Mouse (Mus musculus) brain, adult 2 months (tissue): Measurements from ENCODE around the gene Slc9a9.

ENCODE experiments used
- DNase-seq: peaks from one replicate; pipeline ENCODE4 v3.0.0; 2011; ENCODE audit warnings: low read depth, low spot score

Gene Slc9a9

DNA sequence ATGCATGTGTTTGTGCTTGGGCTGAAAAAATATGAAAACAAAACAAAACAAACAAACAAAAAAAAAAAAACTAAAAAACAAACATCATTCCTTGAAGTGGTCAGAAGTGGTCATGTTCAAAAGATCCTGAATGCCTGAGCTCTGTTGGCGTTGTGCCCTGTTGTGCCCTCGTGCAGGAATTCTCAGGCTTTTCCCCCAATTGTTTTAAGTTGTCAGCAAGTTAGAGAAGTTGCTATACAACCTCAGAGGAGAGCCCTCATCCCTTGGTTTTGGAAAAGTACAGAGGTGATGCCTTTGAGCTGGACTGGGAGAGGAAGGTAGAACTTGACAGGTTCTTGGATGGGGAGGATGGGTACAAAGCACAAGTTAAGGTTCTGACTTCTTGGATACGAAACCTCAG is 480.9 kb downstream of the Slc9a9 start:
- no peak for DNase-seq

DNA sequence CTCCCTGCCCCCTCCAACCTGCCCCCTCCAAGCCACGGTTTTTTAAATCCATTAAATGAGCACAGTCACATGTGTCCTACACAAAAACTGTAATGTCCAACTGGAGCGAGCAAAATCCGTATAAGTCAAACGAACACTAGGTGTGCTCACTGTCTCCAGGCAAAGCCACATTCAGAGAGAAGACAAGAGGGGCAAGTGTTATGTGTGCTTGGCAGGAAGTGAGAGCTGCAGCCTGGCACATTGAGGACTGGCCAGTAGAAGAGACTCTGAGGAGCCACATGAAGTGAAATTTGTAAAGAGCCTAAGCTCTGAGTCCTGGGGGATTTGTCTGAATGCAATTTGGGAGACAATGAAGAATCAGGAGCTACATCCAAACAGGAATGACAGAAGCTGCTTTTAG is 481.3 kb downstream of the Slc9a9 start:
- DNase-seq = no peak

DNA sequence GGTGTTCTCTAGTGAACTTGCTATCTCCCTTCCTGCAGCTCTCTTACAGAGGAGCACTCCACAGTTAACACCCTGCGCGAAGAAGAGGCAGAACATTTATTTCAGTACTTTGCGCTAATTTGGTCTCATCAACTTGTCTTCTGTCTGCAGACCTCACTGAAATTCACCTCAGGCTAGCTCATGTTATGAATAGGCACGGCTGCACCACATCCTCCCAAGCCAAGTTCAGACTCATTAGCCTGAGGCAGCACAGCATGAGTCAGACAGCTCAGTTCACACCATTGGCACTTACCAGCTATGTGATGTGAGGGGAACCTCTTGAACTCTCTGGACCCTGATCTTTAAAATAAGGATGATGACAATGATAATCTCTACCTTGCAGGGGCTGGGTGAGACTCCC is 482.0 kb downstream of the Slc9a9 start:
- peak; percentile 80 for DNase-seq

DNA sequence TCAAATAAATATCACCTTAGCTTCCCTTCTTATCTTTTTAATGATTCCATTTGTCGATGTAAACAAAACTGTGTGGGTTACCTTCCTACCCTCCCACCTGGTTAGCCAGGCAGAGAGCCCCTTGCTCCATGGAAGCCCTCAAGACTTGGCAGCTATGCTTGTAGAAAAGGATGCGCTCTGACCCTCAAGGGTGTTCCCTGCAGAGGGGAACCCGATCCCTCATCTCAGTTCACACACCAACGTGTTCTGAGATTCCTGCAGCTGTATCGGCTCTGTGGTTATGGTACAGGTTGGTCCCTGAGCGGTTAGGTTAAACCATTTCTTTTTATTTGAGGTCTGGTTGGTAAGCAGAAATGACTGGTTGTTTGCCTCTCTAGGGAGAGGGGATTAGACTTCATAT is 484.3 kb downstream of the Slc9a9 start:
- no peak for DNase-seq

DNA sequence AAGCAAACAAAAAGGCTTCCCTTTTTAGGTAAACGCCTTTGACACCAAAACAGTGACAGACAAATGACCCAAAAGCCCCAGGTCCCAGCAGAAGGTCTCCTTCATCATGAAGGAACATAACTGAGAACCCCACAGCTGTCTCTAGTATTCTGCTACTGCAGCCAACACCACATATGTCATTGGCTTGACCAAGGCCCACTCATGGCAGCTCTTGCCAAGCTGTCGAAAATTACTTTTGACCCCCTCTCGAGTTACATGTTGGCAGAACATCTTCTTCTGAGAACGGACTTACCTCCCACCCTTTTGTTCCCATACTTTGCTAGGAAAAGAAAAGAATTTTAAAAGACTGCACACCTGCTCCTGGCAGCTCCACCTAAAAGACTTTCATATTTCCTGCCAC is 488.2 kb downstream of the Slc9a9 start:
- DNase-seq = no peak

DNA sequence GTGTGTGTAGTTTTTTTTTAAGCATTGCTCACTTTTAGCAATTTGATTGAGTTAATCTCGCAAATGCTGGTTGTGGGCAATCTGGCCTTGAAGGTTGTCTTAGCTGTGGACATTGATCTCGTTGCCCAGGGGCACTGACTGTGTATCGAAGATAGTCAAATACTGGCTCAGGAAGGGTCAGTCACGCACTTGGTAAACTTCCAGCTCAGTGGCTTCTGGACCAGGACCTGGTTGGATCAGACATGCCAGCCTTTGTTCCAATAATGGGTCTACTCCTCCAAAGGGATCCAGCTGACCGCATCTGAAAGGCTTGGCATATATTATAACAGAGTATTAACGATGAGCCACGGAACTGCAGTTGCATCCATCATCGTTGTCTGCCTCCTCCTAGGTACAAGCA is 489.2 kb downstream of the Slc9a9 start:
- no peak for DNase-seq

DNA sequence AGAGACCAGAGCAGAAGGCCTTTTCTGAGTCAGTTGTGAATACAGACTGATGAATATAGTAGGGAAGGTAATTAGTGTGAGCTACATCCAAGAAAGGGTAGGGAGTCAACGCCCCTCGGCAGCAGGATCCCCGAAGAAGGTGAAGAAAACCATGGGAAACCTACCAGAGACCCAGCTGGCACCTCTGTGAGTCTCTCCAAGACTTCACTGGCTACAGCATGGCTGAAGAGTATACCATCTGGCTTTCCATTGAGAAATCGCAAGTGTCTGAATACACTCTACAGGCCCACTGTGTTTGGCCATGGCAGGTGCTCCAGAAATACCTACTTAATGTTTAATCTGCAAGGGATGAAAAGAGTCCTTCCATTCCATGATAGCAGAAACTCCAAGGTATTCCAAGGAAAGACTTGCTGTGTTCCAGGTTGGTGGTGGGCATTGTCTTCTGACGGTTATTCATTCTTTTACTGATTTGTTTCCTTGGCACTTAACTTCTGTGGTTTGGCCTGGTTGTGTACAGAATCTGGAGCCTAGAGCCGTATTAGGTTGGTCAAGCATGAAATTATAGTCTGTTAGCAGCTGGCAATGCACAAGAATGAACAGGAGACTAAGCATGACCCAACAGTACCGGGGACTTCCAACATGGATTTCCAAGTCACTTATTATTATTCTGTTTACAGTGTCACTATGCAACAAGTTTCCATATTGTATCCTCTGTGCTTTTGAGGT is 491.0 kb downstream of the Slc9a9 start:
- DNase-seq = peak; percentile 38

GRCm38 (mm10) chr9:95161699-95162098 is 492.0 kb downstream of the Slc9a9 start:
- no peak for DNase-seq

GRCm38 (mm10) chr9:95166224-95166623 is 496.5 kb downstream of the Slc9a9 start:
- DNase-seq = peak; percentile 51

GRCm38 (mm10) chr9:95167806-95168205 is 498.1 kb downstream of the Slc9a9 start:
- DNase-seq = no peak

DNA sequence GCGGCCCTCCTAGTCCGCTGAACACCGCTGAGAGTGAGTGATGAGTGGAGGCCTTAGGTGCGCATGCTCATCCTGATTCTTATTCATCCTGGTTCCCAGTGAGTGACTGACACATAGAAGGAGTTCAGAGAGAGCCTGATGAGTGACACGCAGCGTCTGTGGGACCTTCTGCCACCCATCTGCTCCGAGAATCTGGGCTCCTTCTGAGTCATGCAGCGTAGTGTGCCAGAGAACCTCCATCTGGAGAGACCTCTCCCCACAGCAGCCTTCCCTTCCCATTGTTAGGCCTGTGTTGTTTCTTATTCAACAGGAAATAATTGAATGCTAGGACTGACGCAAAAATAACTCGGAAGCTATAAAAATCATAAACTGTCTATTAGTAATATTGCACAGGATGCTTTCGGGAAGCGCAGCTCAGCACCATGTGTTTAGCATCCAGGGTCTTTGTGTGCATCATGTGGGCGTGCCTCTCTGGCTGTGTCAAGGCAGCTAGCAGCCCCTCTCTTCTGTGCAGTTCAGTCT is 498.8 kb downstream of the Slc9a9 start:
- DNase-seq = peak; percentile 85

DNA sequence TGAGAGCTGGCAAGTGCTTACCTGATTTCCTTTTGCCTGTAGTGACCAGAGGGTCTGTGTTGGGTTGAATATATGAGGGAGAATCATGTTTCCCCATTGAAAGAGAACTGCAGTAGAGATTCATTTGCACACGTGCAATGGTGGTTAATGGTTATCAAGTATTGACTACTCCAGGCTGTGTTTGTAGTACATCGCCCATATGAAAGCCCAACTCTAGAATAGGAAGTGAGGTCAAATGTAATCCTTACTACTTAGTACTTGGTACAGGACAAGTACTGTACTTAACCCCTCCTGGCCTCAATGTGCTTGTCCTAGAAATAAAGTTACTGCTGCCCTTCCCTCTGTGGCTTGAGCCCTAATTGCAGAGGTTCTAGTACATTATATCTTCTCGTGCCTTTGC is 508.5 kb downstream of the Slc9a9 start:
- DNase-seq = no peak

- no peak for DNase-seq
Observed at GRCm38 (mm10) chr9:95180005-95180404, 510.3 kb downstream of the Slc9a9 start.

DNA sequence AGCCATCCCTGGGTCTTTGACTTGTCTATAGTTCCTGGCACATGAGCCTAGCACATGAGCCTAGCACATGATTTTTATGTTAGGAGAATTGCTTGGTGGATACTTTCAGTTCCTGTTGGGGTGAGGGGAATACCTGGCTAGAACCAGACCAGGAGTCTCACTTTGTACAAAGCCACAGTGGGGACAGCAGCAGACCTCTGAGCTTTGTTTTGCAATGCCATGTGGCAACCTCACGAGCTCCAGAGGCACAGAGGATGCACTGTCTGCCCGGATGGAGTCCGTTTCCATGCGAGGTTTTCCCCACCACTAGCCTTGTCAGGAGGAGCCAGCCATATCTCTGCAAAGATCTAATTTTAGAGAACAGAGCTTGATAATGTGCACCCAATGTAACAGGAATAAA is 510.9 kb downstream of the Slc9a9 start:
- peak; percentile 35 for DNase-seq

DNA sequence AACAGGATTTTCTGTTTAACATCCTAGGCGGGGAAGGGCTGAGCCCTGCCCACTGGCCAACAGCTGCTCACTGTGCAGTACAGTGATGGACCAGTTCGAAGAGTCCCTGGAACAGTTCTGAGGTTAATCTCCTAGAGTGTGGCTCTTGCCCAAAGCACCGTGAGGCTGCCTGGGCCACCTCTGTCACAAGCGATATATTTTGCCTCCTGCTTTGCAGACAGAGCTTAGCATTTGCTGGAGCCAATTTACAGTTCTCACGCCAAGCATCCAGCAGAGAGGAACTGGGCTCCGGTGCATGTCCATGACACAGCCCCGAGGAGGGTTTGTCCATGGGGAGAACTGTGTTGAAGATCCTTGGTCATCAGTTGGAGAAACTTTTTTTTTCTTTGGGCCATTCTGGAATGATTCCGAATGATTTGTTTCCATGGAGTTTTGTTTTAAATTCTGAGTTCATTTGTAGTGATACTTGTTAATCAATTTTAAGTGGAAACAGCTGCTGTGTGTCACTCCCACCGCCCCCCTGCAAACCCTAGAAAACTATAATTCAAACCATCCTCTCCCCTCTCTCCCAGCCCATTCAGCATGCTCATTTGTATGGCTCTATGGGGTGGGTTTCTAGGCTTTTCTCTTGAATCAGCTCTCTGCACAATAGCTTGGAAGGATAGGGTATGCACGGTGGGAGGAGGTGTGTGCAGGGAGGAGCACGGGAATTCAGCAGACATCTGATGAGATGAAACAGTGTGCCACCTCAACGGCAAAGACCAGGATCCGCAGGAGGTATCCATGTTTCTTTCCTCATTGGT is 511.7 kb downstream of the Slc9a9 start:
- DNase-seq = no peak

DNA sequence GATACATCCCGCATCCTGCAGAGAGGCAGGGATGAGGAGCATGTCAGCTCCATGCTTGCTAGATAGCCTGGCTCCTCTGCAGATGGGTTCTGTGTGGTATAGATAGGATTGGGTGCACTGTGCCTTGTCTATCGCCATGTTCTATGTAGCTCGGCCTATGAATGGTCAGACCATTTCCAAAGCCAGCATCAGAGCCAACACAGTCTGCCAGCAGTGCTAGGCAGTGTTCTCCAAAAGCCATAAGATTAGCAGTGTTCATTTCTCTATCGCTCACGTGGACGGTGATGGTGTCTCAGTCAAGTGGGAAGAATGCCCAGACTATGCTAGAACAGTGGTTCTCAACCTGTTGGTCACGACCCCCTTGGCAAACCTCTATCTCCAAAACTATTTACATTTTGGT is 512.6 kb downstream of the Slc9a9 start:
- DNase-seq = no peak

DNA sequence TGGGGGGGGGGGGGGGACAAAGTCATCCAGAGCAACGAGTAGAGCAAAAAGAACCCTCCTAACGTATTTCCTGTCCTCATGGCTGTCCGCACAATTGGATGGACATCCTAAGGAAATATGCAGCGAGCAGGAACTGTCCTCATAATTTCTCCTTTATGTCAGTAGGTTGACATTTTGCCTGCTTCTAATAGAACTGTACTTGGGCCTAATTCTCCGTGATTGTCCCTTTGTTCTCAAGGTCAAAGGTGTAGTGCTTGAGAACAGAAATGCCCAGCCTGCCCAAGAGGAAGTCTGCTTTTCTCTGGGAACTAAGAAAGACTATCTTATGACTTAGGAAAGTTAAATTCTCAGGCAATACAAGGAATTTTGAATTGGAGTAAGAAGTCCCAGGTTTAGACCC is 514.7 kb downstream of the Slc9a9 start:
- DNase-seq = no peak

DNA sequence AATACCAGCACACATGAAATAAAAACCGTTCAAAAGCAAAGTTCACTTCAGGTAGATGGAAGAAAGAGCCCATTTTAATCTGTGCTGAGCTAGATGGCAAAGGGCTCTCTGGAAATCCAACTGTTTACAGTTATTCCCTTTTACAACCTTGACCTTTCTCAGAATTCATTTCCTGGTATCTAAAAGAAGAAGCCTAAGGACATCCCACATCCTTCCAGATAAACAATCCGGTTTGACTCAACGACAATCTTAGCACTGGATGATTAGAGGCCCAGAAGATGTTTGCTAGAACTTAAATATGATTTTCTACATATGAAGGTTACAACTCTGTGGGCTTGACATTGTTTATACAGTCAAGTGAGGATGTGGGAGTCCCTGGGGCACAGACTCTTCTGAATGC is 516.1 kb downstream of the Slc9a9 start:
- no peak for DNase-seq

GRCm38 (mm10) chr9:95186386-95187289 is 516.9 kb downstream of the Slc9a9 start:
- no peak for DNase-seq

- DNase-seq = no peak
Observed at GRCm38 (mm10) chr9:95188362-95189217, 518.9 kb downstream of the Slc9a9 start.

- DNase-seq = peak; percentile 51
Observed at GRCm38 (mm10) chr9:95189218-95189605, 519.5 kb downstream of the Slc9a9 start.
